Mouse (Mus musculus): ENCODE data around the gene Strip2. TPM values are rescaled to one million over a fixed set of nuclear protein-coding genes. Genes with fewer than 3 reads are reported as not detected.
A peak's percentile ranks its signal among the peaks of the same experiment; 100 is the strongest.

Gene Strip2
- polyA plus RNA-seq, 1 experiment from 2014 or later: 2.8 TPM

DNA sequence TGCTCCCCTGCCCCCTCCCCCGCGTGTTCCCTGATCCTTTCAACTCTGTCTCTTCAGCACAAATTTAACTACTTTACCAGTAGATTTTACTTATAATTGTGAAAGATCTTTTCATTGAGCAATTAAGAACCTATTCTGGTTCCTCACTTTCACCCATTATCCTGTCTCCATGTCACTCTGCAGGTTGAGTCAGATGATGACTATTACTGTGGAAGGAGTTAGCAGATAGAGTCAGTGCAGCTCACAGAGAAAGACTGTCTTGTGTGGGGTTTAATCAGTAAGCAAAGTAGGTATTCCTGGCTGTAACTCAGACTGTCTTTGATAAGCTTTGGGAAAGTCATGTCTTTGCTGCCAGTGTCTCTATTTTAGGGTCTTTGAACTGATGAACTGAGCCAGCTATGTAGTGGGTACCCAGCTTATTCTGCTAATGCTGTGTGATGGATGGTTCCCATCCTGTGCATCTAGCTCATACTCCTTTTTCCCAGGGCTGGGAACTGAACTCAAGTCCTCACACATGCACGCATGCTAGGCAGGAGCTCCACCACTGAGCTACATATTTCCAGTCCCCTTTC lies 13.4 kb upstream of the Strip2 start:
- Histone ChIP-seq H3K4me3 (no peak overlapping the region), H3K27me3 (no peaks in the 10 kb centered on the region), H3K4me2 (no peak overlapping the region), H3K4me1 (replicated peaks) (no peaks in the 10 kb centered on the region), H3K9me3 (no peaks in the 10 kb centered on the region), H3K9ac (no peak overlapping the region), H3K27ac (no peak overlapping the region), H3K36me3 (peaks cover 36% of the 10 kb centered on the region)
- no peak for ATAC-seq (ENCODE audit: low FRiP score)
- WGBS: 96% methylated on average over 3 of the region's 3 CpGs

GRCm38 (mm10) chr6:29904281-29904680 lies 12.5 kb upstream of the Strip2 start:
- H3K27me3 ChIP-seq: no peaks in the 10 kb centered on the region
- H3K4me1 ChIP-seq (replicated peaks): no peaks in the 10 kb centered on the region
- WGBS: 80% methylated on average over 3 of the region's 3 CpGs
- H3K4me2 ChIP-seq: no peak overlapping the region
- H3K4me3 ChIP-seq: no peak overlapping the region
- H3K9ac ChIP-seq: no peak overlapping the region
- ATAC-seq (ENCODE audit: low FRiP score): no peak
- no peak overlapping the region for H3K27ac ChIP-seq
- no peaks in the 10 kb centered on the region for H3K9me3 ChIP-seq
- peaks cover 41% of the 10 kb centered on the region for H3K36me3 ChIP-seq

GRCm38 (mm10) chr6:29910631-29911030 lies 6.2 kb upstream of the Strip2 start:
- no peak overlapping the region for H3K4me2 ChIP-seq
- no peak overlapping the region for H3K27ac ChIP-seq
- no peaks in the 10 kb centered on the region for H3K4me1 ChIP-seq (replicated peaks)
- H3K9ac ChIP-seq: no peak overlapping the region
- peaks cover 32% of the 10 kb centered on the region for H3K36me3 ChIP-seq
- H3K27me3 ChIP-seq: peaks cover 6% of the 10 kb centered on the region
- WGBS: 87% methylated on average over 3 of the region's 3 CpGs
- H3K4me3 ChIP-seq: no peak overlapping the region
- no peak for ATAC-seq (ENCODE audit: low FRiP score)
- H3K9me3 ChIP-seq: no peaks in the 10 kb centered on the region

- ATAC-seq (ENCODE audit: low FRiP score): no peak
- peaks cover 21% of the 10 kb centered on the region for H3K36me3 ChIP-seq
- no peak overlapping the region for H3K4me3 ChIP-seq
- no peak overlapping the region for H3K27ac ChIP-seq
- no peak overlapping the region for H3K4me2 ChIP-seq
- H3K4me1 ChIP-seq (replicated peaks): peaks cover 14% of the 10 kb centered on the region
- no peaks in the 10 kb centered on the region for H3K9me3 ChIP-seq
- H3K27me3 ChIP-seq: peaks cover 24% of the 10 kb centered on the region
- 41% methylated on average over 1 of the region's 1 CpGs for WGBS
- no peak overlapping the region for H3K9ac ChIP-seq
These were observed 3.1 kb upstream of the Strip2 start for GRCm38 (mm10) chr6:29913673-29914072.

GRCm38 (mm10) chr6:29914136-29914535 lies 2.7 kb upstream of the Strip2 start:
- H3K9me3 ChIP-seq: no peaks in the 10 kb centered on the region
- H3K4me1 ChIP-seq (replicated peaks): peaks cover 14% of the 10 kb centered on the region
- no peak overlapping the region for H3K27ac ChIP-seq
- peaks cover 16% of the 10 kb centered on the region for H3K36me3 ChIP-seq
- peaks cover 29% of the 10 kb centered on the region for H3K27me3 ChIP-seq
- no peak overlapping the region for H3K9ac ChIP-seq
- H3K4me3 ChIP-seq: no peak overlapping the region
- H3K4me2 ChIP-seq: no peak overlapping the region
- ATAC-seq (ENCODE audit: low FRiP score): no peak

- no peak overlapping the region for H3K4me2 ChIP-seq
- H3K27me3 ChIP-seq: peaks cover 30% of the 10 kb centered on the region
- H3K4me3 ChIP-seq: no peak overlapping the region
- ATAC-seq (ENCODE audit: low FRiP score): no peak
- 30% methylated on average over 9 of the region's 9 CpGs for WGBS
- no peak overlapping the region for H3K9ac ChIP-seq
- H3K9me3 ChIP-seq: no peaks in the 10 kb centered on the region
- H3K27ac ChIP-seq: no peak overlapping the region
- 0 out of 2 replicates have a peak, but pooled peaks cover 3% of the 10 kb centered on the region for H3K36me3 ChIP-seq
- peaks cover 14% of the 10 kb centered on the region for H3K4me1 ChIP-seq (replicated peaks)
These were observed 976 bp upstream of the Strip2 start for GRCm38 (mm10) chr6:29915836-29916235.

- Histone ChIP-seq H3K9ac (peak overlapping the region; percentile 75), H3K27me3 (peaks cover 30% of the 10 kb centered on the region), H3K4me3 (peak overlapping the region; percentile 69), H3K36me3 (no peaks in the 10 kb centered on the region), H3K4me1 (replicated peaks) (peaks cover 14% of the 10 kb centered on the region), H3K4me2 (peak overlapping the region; percentile 87), H3K9me3 (no peaks in the 10 kb centered on the region), H3K27ac (peak overlapping the region; percentile 48; the same call in 1 of the 2 replicates)
- 0% methylated on average over 21 of the region's 21 CpGs for WGBS
- ATAC-seq (ENCODE audit: low FRiP score): peak; percentile 83
These were observed 540 bp downstream of the Strip2 start for GRCm38 (mm10) chr6:29917383-29917720.

DNA sequence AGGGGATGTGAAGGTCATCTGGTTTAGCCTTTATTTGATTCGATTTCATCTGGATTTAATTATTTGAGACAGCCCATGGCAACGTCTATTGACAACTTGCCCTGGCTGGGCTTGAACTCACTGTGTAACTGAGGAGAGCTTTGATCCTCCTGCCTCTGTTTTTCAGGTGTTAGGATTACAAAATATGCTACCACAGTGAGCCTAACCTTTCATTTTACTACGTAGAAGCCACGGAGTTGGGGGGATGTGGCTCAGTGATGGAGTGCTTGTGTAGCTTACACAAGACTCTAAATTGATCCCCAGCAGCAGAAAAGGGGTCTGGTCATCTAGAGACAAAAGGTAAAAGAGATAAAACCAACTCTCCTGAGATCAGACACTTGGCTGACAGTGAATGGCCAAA lies 1.1 kb downstream of the Strip2 start:
- Histone ChIP-seq H3K4me3 (peak overlapping the region; percentile 69), H3K9me3 (no peaks in the 10 kb centered on the region), H3K9ac (peak overlapping the region; percentile 75; the same call in 1 of the 2 replicates), H3K4me2 (peak overlapping the region; percentile 87), H3K27ac (no peak overlapping the region), H3K36me3 (no peaks in the 10 kb centered on the region), H3K4me1 (replicated peaks) (peaks cover 14% of the 10 kb centered on the region), H3K27me3 (peaks cover 30% of the 10 kb centered on the region)
- ATAC-seq (ENCODE audit: low FRiP score): no peak
- 51% methylated on average over 4 of the region's 4 CpGs for WGBS

GRCm38 (mm10) chr6:29923501-29923900 lies 6.7 kb downstream of the Strip2 start:
- Histone ChIP-seq H3K4me1 (replicated peaks) (no peaks in the 10 kb centered on the region), H3K9me3 (no peaks in the 10 kb centered on the region), H3K4me3 (no peak overlapping the region), H3K4me2 (no peak overlapping the region), H3K27me3 (peaks cover 7% of the 10 kb centered on the region), H3K9ac (no peak overlapping the region), H3K36me3 (no peaks in the 10 kb centered on the region), H3K27ac (no peak overlapping the region)
- WGBS: 80% methylated on average over 4 of the region's 4 CpGs
- no peak for ATAC-seq (ENCODE audit: low FRiP score)

DNA sequence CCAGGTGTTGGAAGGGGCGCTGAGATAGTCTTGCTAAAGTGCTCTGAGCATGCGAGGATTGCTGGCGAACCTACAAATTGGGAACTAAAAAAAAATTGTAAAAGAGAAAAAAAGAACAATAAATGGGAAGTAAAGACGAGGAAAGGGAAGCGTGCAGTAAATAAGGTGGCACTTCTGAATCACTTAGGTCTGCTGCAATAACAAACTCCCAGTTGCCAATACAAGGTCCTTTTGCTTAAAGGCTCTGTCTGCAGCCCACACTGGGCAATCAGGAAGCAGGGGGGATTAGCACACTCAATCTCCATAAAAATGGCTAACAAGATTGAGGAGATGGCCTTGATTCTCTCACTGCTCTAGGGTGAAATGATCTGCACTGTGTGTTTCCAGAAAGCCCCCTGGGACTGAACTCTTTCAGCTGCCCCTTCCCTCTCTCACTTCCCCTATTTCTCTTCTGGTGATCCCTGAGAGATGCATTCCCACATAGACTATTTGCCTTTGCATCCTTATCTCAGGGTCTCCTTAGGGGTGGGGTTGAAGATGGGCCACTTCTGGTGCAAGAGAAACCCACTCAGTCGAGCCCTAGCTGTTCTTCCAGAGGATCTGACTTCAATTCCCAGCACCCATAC lies 8.9 kb downstream of the Strip2 start:
- no peak overlapping the region for H3K9ac ChIP-seq
- no peaks in the 10 kb centered on the region for H3K27me3 ChIP-seq
- no peak overlapping the region for H3K4me2 ChIP-seq
- no peak overlapping the region for H3K27ac ChIP-seq
- no peak for ATAC-seq (ENCODE audit: low FRiP score)
- no peaks in the 10 kb centered on the region for H3K9me3 ChIP-seq
- WGBS: 79% methylated on average over 6 of the region's 6 CpGs
- H3K4me3 ChIP-seq: no peak overlapping the region
- no peaks in the 10 kb centered on the region for H3K4me1 ChIP-seq (replicated peaks)
- no peaks in the 10 kb centered on the region for H3K36me3 ChIP-seq

DNA sequence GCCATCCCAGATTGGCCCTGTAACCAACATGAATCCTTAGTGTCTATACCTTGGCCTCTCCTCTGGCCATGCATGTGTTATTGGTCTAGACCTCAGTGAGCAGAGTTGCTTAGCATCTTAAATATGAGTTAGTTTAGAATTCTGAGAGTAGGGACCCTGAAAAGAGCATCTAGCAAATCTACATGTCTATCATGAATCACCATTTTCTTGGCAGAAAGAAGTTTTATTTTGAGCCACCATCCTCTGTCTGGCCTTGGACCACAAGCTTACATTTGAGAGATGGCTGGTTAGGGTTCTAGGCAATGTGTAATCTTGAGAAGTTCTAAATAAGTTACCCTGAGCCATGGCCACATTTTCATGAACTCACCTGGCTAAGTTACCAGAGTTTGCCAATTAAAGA lies 13.3 kb downstream of the Strip2 start:
- H3K4me3 ChIP-seq: no peak overlapping the region
- no peaks in the 10 kb centered on the region for H3K9me3 ChIP-seq
- H3K4me1 ChIP-seq (replicated peaks): no peaks in the 10 kb centered on the region
- no peaks in the 10 kb centered on the region for H3K27me3 ChIP-seq
- no peak overlapping the region for H3K27ac ChIP-seq
- ATAC-seq (ENCODE audit: low FRiP score): no peak
- H3K4me2 ChIP-seq: no peak overlapping the region
- no peaks in the 10 kb centered on the region for H3K36me3 ChIP-seq
- H3K9ac ChIP-seq: no peak overlapping the region

DNA sequence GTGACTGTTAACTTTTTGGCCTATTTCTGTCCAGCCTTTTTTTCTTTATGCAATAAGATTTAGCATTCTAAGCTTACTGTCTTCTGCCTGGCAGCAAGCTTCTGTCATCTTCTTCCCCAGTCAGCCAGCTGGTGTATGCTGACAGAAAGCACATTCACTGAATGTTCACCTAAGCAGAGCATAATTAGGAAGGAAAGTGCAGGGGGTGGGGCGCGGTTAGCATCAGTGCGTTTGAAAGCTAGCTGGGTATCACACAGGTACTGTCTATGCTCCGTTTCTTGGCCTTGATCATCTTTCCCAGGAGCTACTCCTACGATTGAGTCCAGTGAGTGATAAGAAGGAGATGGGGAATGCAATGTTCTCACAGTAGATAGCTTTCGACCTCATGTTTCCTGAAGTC lies 13.9 kb downstream of the Strip2 start:
- H3K36me3 ChIP-seq: no peaks in the 10 kb centered on the region
- H3K9ac ChIP-seq: no peak overlapping the region
- H3K27me3 ChIP-seq: no peaks in the 10 kb centered on the region
- no peak overlapping the region for H3K27ac ChIP-seq
- H3K4me1 ChIP-seq (replicated peaks): no peaks in the 10 kb centered on the region
- H3K4me3 ChIP-seq: no peak overlapping the region
- no peak overlapping the region for H3K4me2 ChIP-seq
- no peaks in the 10 kb centered on the region for H3K9me3 ChIP-seq
- no peak for ATAC-seq (ENCODE audit: low FRiP score)
- 83% methylated on average over 6 of the region's 6 CpGs for WGBS

DNA sequence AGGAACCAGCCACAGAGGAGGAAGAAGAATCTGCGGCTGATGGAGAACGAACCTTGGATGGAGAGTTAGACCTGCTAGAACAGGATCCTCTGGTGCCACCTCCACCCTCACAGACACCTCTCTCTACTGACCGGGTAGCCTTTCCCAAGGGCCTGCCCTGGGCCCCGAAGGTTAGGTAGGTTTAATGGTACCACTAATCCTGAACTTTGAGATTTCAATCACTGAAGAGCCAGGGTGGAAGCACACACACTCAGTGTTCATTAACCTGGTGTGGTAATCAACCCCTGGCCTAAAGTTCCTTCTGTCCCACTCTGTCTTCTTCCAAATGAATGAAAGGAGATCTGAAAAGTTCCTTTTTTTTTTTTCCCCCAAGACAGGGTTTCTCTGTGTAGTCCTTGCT lies 14.4 kb downstream of the Strip2 start:
- no peak for ATAC-seq (ENCODE audit: low FRiP score)

More for the DNA sequence above, 14.4 kb downstream of the Strip2 start:
- no peak overlapping the region for H3K4me2 ChIP-seq
- H3K27me3 ChIP-seq: no peaks in the 10 kb centered on the region
- no peaks in the 10 kb centered on the region for H3K36me3 ChIP-seq
- H3K4me3 ChIP-seq: no peak overlapping the region
- 87% methylated on average over 4 of the region's 4 CpGs for WGBS
- no peak overlapping the region for H3K9ac ChIP-seq
- no peaks in the 10 kb centered on the region for H3K9me3 ChIP-seq
- no peaks in the 10 kb centered on the region for H3K4me1 ChIP-seq (replicated peaks)
- no peak overlapping the region for H3K27ac ChIP-seq

Data from hindbrain, embryonic 13.5 days (tissue).